Mouse (Mus musculus): ENCODE data around the gene Ndufb11. TPM values are rescaled to one million over a fixed set of nuclear protein-coding genes. Genes with fewer than 3 reads are reported as not detected.

Ndufb11 gene
- polyA plus RNA-seq, 1 experiment from 2014 or later = 210 TPM

DNA sequence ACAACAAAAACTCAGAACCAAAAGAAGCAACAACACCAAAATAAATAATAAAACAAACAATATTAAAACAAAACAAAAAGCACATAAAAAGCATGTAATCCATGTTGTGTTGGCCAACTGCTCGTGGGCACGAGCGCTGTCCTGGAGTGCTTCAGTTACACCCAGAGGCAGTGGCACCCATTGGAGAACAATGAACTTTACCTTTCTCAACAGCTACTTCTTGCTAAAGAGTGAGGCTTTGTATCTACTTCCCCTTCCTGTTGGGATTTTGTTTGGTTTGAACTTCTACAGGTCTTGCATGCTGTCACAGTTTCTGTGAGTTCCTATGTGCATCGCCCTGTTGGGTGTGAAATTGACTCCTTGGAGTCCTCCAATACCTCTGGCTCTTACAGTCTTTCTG lies 8.9 kb downstream of the Ndufb11 start:
- H3K4me3 ChIP-seq (replicated peaks) = no peak overlapping the region
- no peak overlapping the region for H3K27ac ChIP-seq
- H3K4me1 ChIP-seq (replicated peaks) = no peaks in the 10 kb centered on the region
- H3K9me3 ChIP-seq = no peaks in the 10 kb centered on the region
- no peak overlapping the region for H3K9ac ChIP-seq (replicated peaks)
- H3K4me2 ChIP-seq (replicated peaks) = no peak overlapping the region
- H3K27me3 ChIP-seq = no peaks in the 10 kb centered on the region
- no peak for ATAC-seq
- H3K36me3 ChIP-seq = no peaks in the 10 kb centered on the region
- 89% methylated on average over 4 of the region's 4 CpGs for WGBS

DNA sequence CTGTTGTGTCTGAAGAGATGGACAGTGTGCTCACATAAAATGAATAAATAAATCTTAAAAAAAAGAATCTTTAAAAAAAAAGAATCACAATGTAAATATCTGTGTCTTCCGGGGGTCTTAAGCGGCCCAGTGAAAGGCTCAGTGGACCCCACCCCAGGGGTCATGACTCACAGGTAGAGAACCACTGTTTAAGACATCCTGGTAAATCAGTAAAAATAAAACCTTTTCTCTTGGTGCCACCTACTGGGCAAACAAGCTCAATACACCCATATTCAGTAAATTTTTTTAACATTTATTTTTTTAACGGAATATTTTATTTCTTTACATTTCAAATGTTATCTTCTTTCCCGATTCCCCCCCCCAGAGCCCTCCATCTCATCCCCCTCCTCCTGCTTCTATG lies 29.5 kb downstream of the Ndufb11 start:
- 20% methylated on average over 4 of the region's 4 CpGs for WGBS
- no peak overlapping the region for H3K9ac ChIP-seq (replicated peaks)
- H3K4me3 ChIP-seq (replicated peaks) = no peak overlapping the region
- H3K27ac ChIP-seq = no peak overlapping the region
- ATAC-seq = no peak
- H3K36me3 ChIP-seq = no peaks in the 10 kb centered on the region
- no peaks in the 10 kb centered on the region for H3K4me1 ChIP-seq (replicated peaks)
- H3K4me2 ChIP-seq (replicated peaks) = no peak overlapping the region
- H3K9me3 ChIP-seq = no peaks in the 10 kb centered on the region
- no peaks in the 10 kb centered on the region for H3K27me3 ChIP-seq

DNA sequence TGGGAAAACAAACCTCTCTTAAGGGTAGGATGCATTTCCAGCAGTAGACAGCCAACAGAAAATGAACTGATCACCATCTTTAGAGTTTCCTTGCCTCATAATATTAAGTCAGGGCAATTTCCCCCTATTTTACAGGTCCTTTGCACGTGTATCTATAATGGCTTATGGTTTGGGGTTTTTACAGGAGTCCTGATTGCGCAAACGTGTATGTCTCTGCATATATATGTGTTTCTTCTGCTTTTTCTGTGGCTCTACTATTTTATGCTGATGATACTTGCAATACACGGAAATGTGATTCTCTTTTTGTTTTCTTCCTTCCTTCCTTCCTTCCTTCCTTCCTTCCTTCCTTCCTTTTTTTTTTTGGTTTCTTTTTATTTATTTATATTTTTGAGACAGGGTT lies 43.5 kb downstream of the Ndufb11 start:
- Histone ChIP-seq H3K4me3 (replicated peaks) (no peak overlapping the region), H3K36me3 (no peaks in the 10 kb centered on the region), H3K4me2 (replicated peaks) (no peak overlapping the region), H3K9me3 (no peaks in the 10 kb centered on the region), H3K4me1 (replicated peaks) (no peaks in the 10 kb centered on the region), H3K27ac (no peak overlapping the region), H3K9ac (replicated peaks) (no peak overlapping the region), H3K27me3 (no peaks in the 10 kb centered on the region)
- no peak for ATAC-seq
- 89% methylated on average over 4 of the region's 4 CpGs for WGBS

DNA sequence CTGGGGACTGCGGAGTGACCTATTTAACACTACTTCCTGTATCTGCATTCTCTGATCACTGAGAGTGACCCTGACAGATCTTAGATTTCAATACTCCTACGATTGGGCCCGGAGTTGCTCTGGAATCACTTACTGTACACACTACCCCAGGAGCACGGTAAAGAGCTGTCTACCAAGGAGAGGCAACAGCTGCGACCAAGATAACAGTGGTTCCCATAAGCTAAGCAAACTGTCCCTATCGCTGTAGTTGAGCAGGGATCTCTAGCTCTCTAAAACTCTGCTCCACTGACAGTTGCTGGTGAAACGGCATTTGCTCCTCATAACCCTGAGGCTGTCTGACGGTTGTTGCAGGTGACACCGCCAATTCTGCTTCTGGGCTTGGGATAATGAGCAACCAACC lies 44.7 kb downstream of the Ndufb11 start:
- ATAC-seq = no peak
- no peaks in the 10 kb centered on the region for H3K27me3 ChIP-seq
- 84% methylated on average over 9 of the region's 9 CpGs for WGBS
- H3K9me3 ChIP-seq = no peaks in the 10 kb centered on the region
- no peak overlapping the region for H3K4me2 ChIP-seq (replicated peaks)
- H3K4me1 ChIP-seq (replicated peaks) = no peaks in the 10 kb centered on the region
- H3K9ac ChIP-seq (replicated peaks) = no peak overlapping the region
- no peak overlapping the region for H3K27ac ChIP-seq
- no peaks in the 10 kb centered on the region for H3K36me3 ChIP-seq
- no peak overlapping the region for H3K4me3 ChIP-seq (replicated peaks)

DNA sequence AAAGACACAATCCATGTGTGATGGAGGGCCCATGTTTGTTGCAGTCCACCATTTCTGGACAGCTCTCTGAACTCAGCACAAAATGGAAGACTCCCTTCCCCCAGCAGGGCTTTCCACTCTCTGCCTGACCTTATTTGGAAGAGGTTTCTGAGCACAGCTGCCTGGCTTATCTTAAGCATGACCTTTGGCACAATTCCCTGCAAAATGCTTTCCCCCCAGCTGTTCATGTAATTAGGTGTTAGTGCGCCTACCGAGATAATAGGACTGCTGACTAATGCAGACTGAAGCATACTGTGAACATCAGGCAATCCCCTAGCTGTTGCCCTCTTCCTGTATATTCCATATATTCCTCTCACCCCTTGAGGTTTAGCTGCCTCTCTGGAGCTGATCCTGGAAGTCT lies 46.4 kb downstream of the Ndufb11 start:
- no peaks in the 10 kb centered on the region for H3K36me3 ChIP-seq
- no peak overlapping the region for H3K4me2 ChIP-seq (replicated peaks)
- H3K4me1 ChIP-seq (replicated peaks) = no peaks in the 10 kb centered on the region
- no peak overlapping the region for H3K4me3 ChIP-seq (replicated peaks)
- H3K9ac ChIP-seq (replicated peaks) = no peak overlapping the region
- no peak for ATAC-seq
- 58% methylated on average over 2 of the region's 2 CpGs for WGBS
- H3K27ac ChIP-seq = no peak overlapping the region
- no peaks in the 10 kb centered on the region for H3K27me3 ChIP-seq
- no peaks in the 10 kb centered on the region for H3K9me3 ChIP-seq

Other genes starting within 250 kb of the Ndufb11 start
- gene Jade3, start 191.9 kb downstream of the Ndufb11 start, polyA plus RNA-seq (2015; fragmentation: Nextera tagmentation; extraction: Ambion mirVana) = 6.5 and 6.7 TPM in 2 replicates
- 0.12 and 0.32 TPM in 2 replicates for gene Rgn, start 67.8 kb downstream of the Ndufb11 start, polyA plus RNA-seq (2015; fragmentation: Nextera tagmentation; extraction: Ambion mirVana)
- gene Rbm10, start 116 bp downstream of the Ndufb11 start, polyA plus RNA-seq (2015; fragmentation: Nextera tagmentation; extraction: Ambion mirVana) = 72.6 and 81.7 TPM in 2 replicates
- gene Uba1, start 40.7 kb upstream of the Ndufb11 start, polyA plus RNA-seq (2015; fragmentation: Nextera tagmentation; extraction: Ambion mirVana) = 418 and 425 TPM in 2 replicates
- gene Cdk16, start 70.3 kb upstream of the Ndufb11 start, polyA plus RNA-seq (2015; fragmentation: Nextera tagmentation; extraction: Ambion mirVana) = 112 and 128 TPM in 2 replicates
- 100.0 and 101 TPM in 2 replicates for gene Usp11, start 86.3 kb upstream of the Ndufb11 start, polyA plus RNA-seq (2015; fragmentation: Nextera tagmentation; extraction: Ambion mirVana)
- 245 and 255 TPM in 2 replicates for gene Araf, start 180.2 kb upstream of the Ndufb11 start, polyA plus RNA-seq (2015; fragmentation: Nextera tagmentation; extraction: Ambion mirVana)

Measured in midbrain, embryonic 13.5 days (tissue).